Mouse (Mus musculus) kidney, adult 2 months (tissue): ENCODE results near the gene Ptpra.

Experiments used
- CTCF ChIP-seq: fragments of 200-500 bp; conservative IDR thresholded peaks from 2 replicates; pipeline ENCODE4 v1.5.1; 2011; ENCODE audit warnings: low read depth, mild to moderate bottlenecking, control low read depth, low read length, moderate library complexity, mixed read lengths; ENCODE audit not compliant: insufficient read depth, insufficient read length
- POLR2A ChIP-seq: fragments of 200-500 bp; IDR thresholded peaks from one replicate; pipeline ENCODE4 v1.6.1; 2011; ENCODE audit warnings: low read depth, low read length, control low read depth

GRCm38 (mm10) chr2:130412775-130413174, 37.3 kb upstream of the Ptpra start:
- TF ChIP-seq CTCF (no peak), POLR2A (no peak)
